Mouse (Mus musculus) liver, adult 2 months (tissue): Measurements from ENCODE around the gene Srcin1.

ENCODE experiments used
- CTCF ChIP-seq: fragments of 200-500 bp; IDR thresholded peaks from 2 replicates; pipeline ENCODE4 v1.5.1; 2011; ENCODE audit warnings: low read depth, low read length, control low read depth
- POLR2A ChIP-seq: fragments of 200-500 bp; IDR thresholded peaks from 2 replicates; pipeline ENCODE4 v1.6.1; 2011; ENCODE audit warnings: low read length, control low read depth; ENCODE audit not compliant: insufficient read depth; ENCODE audit errors: extremely low read depth

- TF ChIP-seq POLR2A (no peak), CTCF (no peak)
These were observed 104.7 kb downstream of the Srcin1 start for GRCm38 (mm10) chr11:97471276-97471675.
